Mouse (Mus musculus) ES-E14 (cell line): ENCODE measurements around the gene Zer1. TPM values are rescaled to one million over a fixed set of nuclear protein-coding genes. Genes with fewer than 3 reads are reported as not detected.

ENCODE experiments used
- DNase-seq: peaks from one replicate; pipeline ENCODE4 v3.0.0-alpha.2; 2013; ENCODE audit warnings: low read depth, low spot score
- H3K27ac ChIP-seq: 2 replicates; pipeline ENCODE4 v1.5.1; 2012; ENCODE audit warnings: low read depth, mild to moderate bottlenecking, low read length, moderate library complexity, mixed read lengths; ENCODE audit not compliant: poor library complexity, insufficient read depth, severe bottlenecking
- H3K36me3 ChIP-seq: 2 replicates; pipeline ENCODE4 v1.6.1; 2012; ENCODE audit warnings: mild to moderate bottlenecking, low read length, moderate library complexity, mixed read lengths; ENCODE audit not compliant: control insufficient read depth, poor library complexity, insufficient read depth, severe bottlenecking
- H3K4me1 ChIP-seq, 2 experiments: fragments of 150-350 bp in 1 of 2; sonication (generic) in 1 of 2; 2 replicates each; pipeline ENCODE4 v1.6.1; 2012; ENCODE audit warnings: low read length in 2 of 2, mild to moderate bottlenecking in 1 of 2, mixed read lengths in 1 of 2; ENCODE audit not compliant: control insufficient read depth in 2 of 2, insufficient read depth in 2 of 2, poor library complexity in 1 of 2
- H3K4me3 ChIP-seq, 2 experiments: fragments of 150-350 bp in 1 of 2; sonication (generic) in 1 of 2; 2 replicates each; pipeline ENCODE4 v1.5.1; 2012; ENCODE audit warnings: low read length in 2 of 2, low read depth in 1 of 2, mild to moderate bottlenecking in 1 of 2, mixed read lengths in 1 of 2; ENCODE audit not compliant: insufficient read depth in 1 of 2, poor library complexity in 1 of 2, severe bottlenecking in 1 of 2
- H3K9ac ChIP-seq: 2 replicates; pipeline ENCODE4 v1.6.1; 2012; ENCODE audit warnings: low read depth, mild to moderate bottlenecking, low read length, mixed read lengths; ENCODE audit not compliant: poor library complexity, insufficient read depth, severe bottlenecking
- H3K9me3 ChIP-seq: fragments of 150-350 bp; sonication (generic); 2 replicates; pipeline ENCODE4 v1.6.1; 2012; ENCODE audit warnings: low read depth, mild to moderate bottlenecking, low read length; ENCODE audit not compliant: control insufficient read depth, insufficient read depth
- CHD2 ChIP-seq: IDR thresholded peaks from 2 replicates; pipeline ENCODE4 v1.6.1; 2014; ENCODE audit warnings: mild to moderate bottlenecking, low read depth, low read length, inconsistent platforms
- HCFC1 ChIP-seq: IDR thresholded peaks from 2 replicates; pipeline ENCODE4 v1.6.1; 2012; ENCODE audit warnings: low read length, inconsistent platforms, borderline replicate concordance; ENCODE audit not compliant: insufficient read depth
- MAFK ChIP-seq: IDR thresholded peaks from 2 replicates; pipeline ENCODE4 v1.6.1; 2014; ENCODE audit warnings: mild to moderate bottlenecking, low read depth, low read length, inconsistent platforms; ENCODE audit not compliant: insufficient read depth
- ZC3H11A ChIP-seq: IDR thresholded peaks from 2 replicates; pipeline ENCODE4 v1.6.1; 2012; ENCODE audit warnings: low read depth, mild to moderate bottlenecking, inconsistent platforms, low read length, borderline replicate concordance
- ZNF384 ChIP-seq: IDR thresholded peaks from 2 replicates; pipeline ENCODE4 v1.6.1; 2012; ENCODE audit warnings: low read depth, low read length, inconsistent platforms
- in situ Hi-C, 2 experiments: fragments of 600-800 bp; cut with MboI; formaldehyde crosslinking; loops; one replicate each; pipeline ENCODE4 v1.15.1; 2025; ENCODE audit warnings: low sequenced_read_pairs in 2 of 2, inconsistent platforms in 1 of 2; ENCODE audit not compliant: unreplicated experiment in 2 of 2
- total RNA-seq: library from RNA; depleted of rRNA; stranded (reverse); fragments of 300-350 nt; gene quantifications from 2 replicates; pipeline ENCODE4 v1.2.3, GENCODE M21; 2012

Gene Zer1
- total RNA-seq, 1 experiment, result 11.4 TPM

DNA sequence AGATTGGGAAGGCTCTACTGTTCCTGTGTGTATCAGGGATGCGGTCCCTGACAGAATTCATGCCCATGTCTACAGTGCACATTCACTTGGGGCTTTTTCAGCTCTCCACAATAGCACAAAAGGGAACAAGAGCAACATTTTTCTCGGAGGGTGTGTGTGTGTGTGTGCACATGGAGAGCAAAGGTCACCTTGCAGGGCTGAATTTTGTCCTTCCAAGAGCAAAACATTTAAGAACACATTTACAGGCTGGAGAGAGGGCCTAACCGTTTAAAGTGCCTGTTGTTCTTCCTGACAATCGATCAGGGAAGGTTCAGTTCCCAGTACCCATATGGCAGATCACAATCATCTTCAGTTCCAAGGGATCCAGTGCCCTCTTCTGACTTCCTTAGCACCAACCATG, 5.8 kb upstream of the Zer1 start:
- Histone ChIP-seq H3K9me3 (no peaks in the 10 kb centered on the region), H3K4me3 (no peak overlapping the region), H3K9ac (no peak overlapping the region), H3K27ac (no peak overlapping the region), H3K36me3 (no peaks in the 10 kb centered on the region), H3K4me1 (peaks cover 2% of the 10 kb centered on the region in 2 experiments; a peak in 2 of 4 replicates)
- TF ChIP-seq ZNF384 (no peak), MAFK (no peak), CHD2 (no peak), HCFC1 (no peak), ZC3H11A (no peak)
- DNase-seq, result no peak
- in situ Hi-C loops, result no loop called here

DNA sequence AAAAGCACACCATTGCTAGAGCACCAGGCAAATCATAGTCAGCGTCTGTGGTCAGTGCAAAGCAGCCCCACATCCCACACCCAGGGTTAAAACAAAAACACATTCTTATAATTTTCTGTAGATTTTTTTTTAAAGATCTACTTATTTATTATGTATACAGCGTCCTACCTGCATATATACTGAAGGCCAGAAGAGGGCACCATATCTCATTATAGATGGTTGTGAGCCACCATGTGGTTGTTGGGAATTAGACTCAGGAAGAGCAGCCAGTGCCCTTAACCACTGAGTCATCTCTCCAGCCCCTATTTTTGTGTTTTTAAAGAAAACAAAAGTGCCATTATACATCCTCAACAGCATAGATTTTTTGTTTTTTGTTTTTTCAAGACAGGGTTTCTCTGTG, 4.4 kb upstream of the Zer1 start:
- TF ChIP-seq HCFC1, result no peak
- TF ChIP-seq ZNF384, result no peak
- TF ChIP-seq MAFK, result no peak
- TF ChIP-seq ZC3H11A, result no peak
- no peak for TF ChIP-seq CHD2
- no peak for DNase-seq
- Histone ChIP-seq H3K27ac (no peak overlapping the region), H3K4me3 (no peak overlapping the region), H3K36me3 (no peaks in the 10 kb centered on the region), H3K9ac (no peak overlapping the region), H3K9me3 (no peaks in the 10 kb centered on the region), H3K4me1 (peaks cover 0 to 2% of the 10 kb centered on the region in 2 experiments; a peak in 1 of 4 replicates)
- in situ Hi-C loops, result no loop called here

DNA sequence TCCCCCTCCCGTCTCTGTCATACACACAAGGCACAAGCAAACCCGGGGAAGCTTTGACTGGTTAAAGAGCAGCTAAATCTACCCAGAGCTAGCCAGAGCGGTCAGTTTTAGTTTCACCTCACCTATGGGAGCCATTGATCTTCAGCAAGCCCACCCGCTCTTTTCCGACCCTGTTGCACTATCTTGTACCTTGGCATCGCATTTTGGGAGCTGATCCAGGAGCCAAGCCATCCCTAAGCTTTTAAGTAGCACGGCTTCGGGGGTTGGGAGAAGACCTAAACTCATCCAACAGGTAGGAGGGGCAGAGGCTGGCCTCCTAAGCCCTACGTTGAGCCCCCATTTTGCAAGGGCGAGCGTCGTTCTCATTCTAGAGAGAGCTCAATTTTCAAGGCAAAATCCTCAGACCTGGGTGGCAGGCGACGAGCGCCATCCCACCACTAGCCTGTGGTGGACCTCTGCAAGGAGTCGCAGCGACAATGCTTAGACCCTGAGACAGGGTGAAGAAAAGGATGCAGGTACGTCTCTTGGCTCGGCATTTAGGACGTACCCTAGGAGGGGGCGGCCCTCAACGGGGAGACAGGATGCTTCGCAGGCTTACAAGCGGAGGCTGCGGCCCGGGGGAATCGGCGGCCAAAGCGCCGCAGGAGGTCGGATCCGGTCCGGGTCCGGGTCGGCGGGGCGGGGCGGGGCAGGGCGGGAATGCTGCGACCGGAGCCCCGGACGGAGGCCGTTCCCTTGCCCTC, 485 bp downstream of the Zer1 start:
- Histone ChIP-seq H3K9me3 (no peaks in the 10 kb centered on the region), H3K27ac (peak overlapping the region; percentile 86), H3K4me3 (peak overlapping the region; percentile 81 to 94), H3K9ac (peak overlapping the region; percentile 83), H3K36me3 (no peaks in the 10 kb centered on the region; the same call in 1 of the 2 replicates), H3K4me1 (peaks cover 0 to 11% of the 10 kb centered on the region in 2 experiments; a peak in 2 of 4 replicates)
- in situ Hi-C loops, result no loop called here
- TF ChIP-seq HCFC1, result no peak
- no peak for TF ChIP-seq MAFK
- TF ChIP-seq ZC3H11A, result no peak
- no peak for TF ChIP-seq ZNF384
- no peak for TF ChIP-seq CHD2
- DNase-seq, result no peak

DNA sequence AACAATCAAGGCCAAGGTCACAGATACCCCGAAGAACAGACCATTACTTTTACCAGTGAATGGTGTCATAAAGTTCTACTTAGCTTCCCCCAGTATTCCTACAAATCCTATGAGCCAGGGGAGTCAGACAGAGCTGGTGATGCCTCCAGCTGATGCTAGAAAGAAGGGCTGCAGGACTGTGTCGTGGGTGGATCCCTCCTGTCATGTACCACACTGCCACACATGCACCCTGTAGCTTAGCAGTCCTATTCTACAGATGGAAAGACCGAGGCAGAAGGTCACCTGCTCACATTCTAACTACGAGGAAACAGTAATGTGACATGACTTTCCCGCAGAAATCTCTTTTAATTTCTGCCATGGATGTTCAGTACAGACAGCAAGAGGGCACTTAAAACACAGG, 1.6 kb downstream of the Zer1 start:
- no peaks in the 10 kb centered on the region; the same call in 1 of the 2 replicates for H3K36me3 ChIP-seq
- H3K27ac ChIP-seq, result no peak overlapping the region
- no peaks in the 10 kb centered on the region for H3K9me3 ChIP-seq
- TF ChIP-seq ZC3H11A (no peak), HCFC1 (no peak), MAFK (no peak), ZNF384 (no peak), CHD2 (no peak)
- no peak overlapping the region for H3K4me3 ChIP-seq
- in situ Hi-C loops, result no loop called here
- H3K9ac ChIP-seq, result no peak overlapping the region
- no peak for DNase-seq
- peaks cover 2 to 17% of the 10 kb centered on the region in 2 experiments; a peak in 3 of 4 replicates for H3K4me1 ChIP-seq

DNA sequence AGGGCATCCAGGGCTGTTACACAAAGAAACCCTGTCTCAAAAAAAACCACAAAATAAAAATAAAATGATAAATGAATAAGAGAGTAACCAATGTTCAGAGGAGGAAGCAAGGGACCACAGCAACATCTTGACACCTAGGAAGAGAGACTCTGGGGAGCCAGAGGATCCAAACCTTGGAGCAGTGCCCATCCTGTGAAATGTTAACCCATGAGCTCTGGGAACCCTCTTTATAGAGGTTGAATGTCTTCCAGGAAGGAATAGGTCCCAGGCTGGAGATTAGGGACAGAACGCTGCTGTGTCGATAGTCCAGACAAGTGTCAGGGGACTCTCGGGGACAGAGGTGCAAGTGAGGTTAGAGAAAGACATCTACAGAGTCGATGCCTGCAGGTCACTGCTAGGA, 4.1 kb downstream of the Zer1 start:
- no peak overlapping the region for H3K4me3 ChIP-seq
- peaks cover 2 to 17% of the 10 kb centered on the region in 2 experiments; a peak in 3 of 4 replicates for H3K4me1 ChIP-seq
- H3K9me3 ChIP-seq, result no peaks in the 10 kb centered on the region
- H3K27ac ChIP-seq, result no peak overlapping the region
- no peak for TF ChIP-seq ZC3H11A
- TF ChIP-seq ZNF384, result no peak
- no peak for TF ChIP-seq HCFC1
- no peak for TF ChIP-seq MAFK
- no peak for TF ChIP-seq CHD2
- H3K9ac ChIP-seq, result no peak overlapping the region
- DNase-seq, result no peak
- H3K36me3 ChIP-seq, result no peaks in the 10 kb centered on the region; the same call in 1 of the 2 replicates
- in situ Hi-C loops, result no loop called here
